Mouse (Mus musculus): Measurements from ENCODE around the gene Tmem50a.

GRCm38 (mm10) chr4:134922111-134922924 is 7.5 kb upstream of the Tmem50a start:
- TF ChIP-seq CTCF (IDR thresholded peaks at IDR 0.05; ENCODE audit: low read depth) (0 out of 2 replicates have a peak, but pooled peaks have one; percentile 4), EP300 (optimal IDR thresholded peaks at IDR 0.05) (no peak)

Data from stomach, postnatal 0 days (tissue).